Mouse (Mus musculus) embryonic fibroblast, embryonic 13.5 days (primary cell): ENCODE measurements around the gene Kif1bp. TPM values are rescaled to one million over a fixed set of nuclear protein-coding genes. Genes with fewer than 3 reads are reported as not detected.
"Not testable (repeated sequence)": the region's sequence is repeated elsewhere in the genome, so short reads cannot be mapped to it uniquely, and the experiment has no call there.

ENCODE experiments used
- H3K27ac ChIP-seq: 2 replicates; pipeline ENCODE4 v1.5.1; 2012; ENCODE audit warnings: low read length, control low read depth, inconsistent platforms; ENCODE audit not compliant: insufficient read depth
- H3K4me1 ChIP-seq: 2 replicates; pipeline ENCODE4 v1.6.1; 2011; ENCODE audit warnings: low read length; ENCODE audit not compliant: control insufficient read depth, insufficient read depth
- H3K4me3 ChIP-seq: 2 replicates; pipeline ENCODE4 v1.5.1; 2011; ENCODE audit warnings: mild to moderate bottlenecking, control low read depth, low read length; ENCODE audit not compliant: insufficient read depth
- CTCF ChIP-seq: IDR thresholded peaks from 2 replicates; pipeline ENCODE4 v1.5.1; 2011; ENCODE audit warnings: mild to moderate bottlenecking, control low read depth, low read length, moderate library complexity, borderline replicate concordance; ENCODE audit not compliant: insufficient read depth
- POLR2A ChIP-seq: IDR thresholded peaks from 2 replicates; pipeline ENCODE4 v1.6.1; 2011; ENCODE audit warnings: low read depth, mild to moderate bottlenecking, control low read depth, low read length, moderate library complexity
- polyA plus RNA-seq: library from polyadenylated mRNA; stranded (reverse); fragments of >200 nt; gene quantifications from 2 replicates; pipeline ENCODE4 v1.2.4, GENCODE M21; 2011; ENCODE audit warnings: low read depth; ENCODE audit not compliant: missing spikeins, insufficient read length

Gene Kif1bp
- polyA plus RNA-seq, 1 experiment, result 34.4 TPM

DNA sequence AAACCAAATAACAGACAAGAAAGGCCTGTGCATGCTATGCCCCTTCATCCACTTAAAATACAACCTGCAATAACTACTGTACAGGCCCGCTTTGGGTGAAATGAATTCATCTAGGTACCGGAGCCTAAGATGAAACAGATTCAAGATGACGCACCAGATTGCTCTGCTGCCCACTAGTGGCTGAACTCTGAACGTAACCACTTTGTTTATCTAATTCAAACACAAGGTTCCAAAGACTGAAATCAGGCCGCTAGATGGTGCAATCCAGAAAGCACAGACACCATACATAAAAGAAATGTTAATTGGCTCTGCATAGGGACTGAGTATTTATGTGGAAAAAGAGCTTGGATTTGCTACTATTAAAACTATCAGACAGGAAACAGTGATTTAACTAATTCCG lies 11.9 kb upstream of the Kif1bp start:
- TF ChIP-seq POLR2A (no peak), CTCF (peak; percentile 25; the same call in 1 of the 2 replicates)
- peaks cover 3% of the 10 kb centered on the region for H3K4me1 ChIP-seq
- H3K4me3 ChIP-seq, result no peak overlapping the region
- no peak overlapping the region for H3K27ac ChIP-seq

DNA sequence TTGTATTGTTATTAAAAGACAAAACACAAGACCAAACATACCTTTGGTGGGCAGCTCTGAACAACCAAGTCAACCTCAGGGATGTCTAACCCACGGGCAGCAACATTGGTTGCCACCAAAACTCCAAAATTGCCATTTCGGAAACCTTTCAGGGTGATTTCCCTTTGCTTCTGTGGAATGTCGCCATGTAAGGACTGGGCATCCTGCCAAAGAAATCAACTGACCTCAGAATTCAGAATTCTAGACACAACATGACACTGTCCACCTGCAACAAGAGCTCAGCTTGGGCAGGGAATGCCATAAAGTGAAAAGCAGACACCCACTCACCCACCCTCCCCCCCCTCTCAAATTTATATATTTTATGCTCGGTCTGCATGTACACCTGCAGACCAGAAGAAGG lies 10.4 kb upstream of the Kif1bp start:
- no peak overlapping the region for H3K27ac ChIP-seq
- TF ChIP-seq CTCF (no peak), POLR2A (no peak)
- H3K4me1 ChIP-seq, result peaks cover 3% of the 10 kb centered on the region
- no peak overlapping the region for H3K4me3 ChIP-seq

DNA sequence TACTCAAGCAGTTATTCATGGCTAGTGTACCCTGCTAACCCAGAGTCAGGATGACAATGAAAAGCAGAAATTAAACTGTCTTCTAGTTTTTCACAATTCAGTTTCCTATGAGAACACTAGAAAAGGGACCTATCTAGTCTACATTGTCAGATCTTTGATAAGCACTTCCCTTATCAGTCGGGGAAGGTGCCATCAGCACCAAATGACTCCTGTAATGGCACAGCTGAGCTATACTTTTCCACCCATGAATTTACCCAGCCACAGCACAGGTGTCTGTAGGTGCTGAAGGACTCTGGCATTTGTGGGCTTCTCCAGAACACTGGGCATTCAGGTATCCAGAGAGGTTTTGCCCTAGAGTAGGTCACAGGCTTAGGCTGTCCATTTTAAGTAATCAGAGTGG lies 5.0 kb upstream of the Kif1bp start:
- H3K4me3 ChIP-seq, result no peak overlapping the region
- TF ChIP-seq POLR2A (no peak), CTCF (no peak)
- H3K27ac ChIP-seq, result no peak overlapping the region
- H3K4me1 ChIP-seq, result no peaks in the 10 kb centered on the region

DNA sequence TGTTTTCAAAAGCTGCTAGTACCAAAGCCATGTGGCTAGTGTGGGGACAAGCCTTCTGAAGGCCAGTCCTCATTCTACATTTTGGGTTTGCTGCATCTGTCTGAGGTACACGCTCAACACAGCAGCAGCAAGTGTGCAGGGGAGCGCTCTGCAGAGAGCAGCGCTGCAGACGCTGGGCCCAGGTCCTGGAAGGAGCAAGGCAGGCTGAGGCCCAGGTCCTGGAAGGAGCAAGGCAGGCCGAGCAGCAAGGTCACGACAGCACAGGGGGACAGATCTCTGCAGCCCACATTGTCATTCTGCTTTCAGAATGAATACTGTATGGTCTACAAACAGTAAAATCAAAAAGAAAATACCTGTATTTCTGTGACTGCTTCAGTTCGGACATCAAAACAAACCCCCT lies 4.4 kb upstream of the Kif1bp start:
- Histone ChIP-seq H3K4me1 (no peaks in the 10 kb centered on the region), H3K4me3 (no peak overlapping the region), H3K27ac (no peak overlapping the region)
- no peak for TF ChIP-seq CTCF
- TF ChIP-seq POLR2A, result no peak

DNA sequence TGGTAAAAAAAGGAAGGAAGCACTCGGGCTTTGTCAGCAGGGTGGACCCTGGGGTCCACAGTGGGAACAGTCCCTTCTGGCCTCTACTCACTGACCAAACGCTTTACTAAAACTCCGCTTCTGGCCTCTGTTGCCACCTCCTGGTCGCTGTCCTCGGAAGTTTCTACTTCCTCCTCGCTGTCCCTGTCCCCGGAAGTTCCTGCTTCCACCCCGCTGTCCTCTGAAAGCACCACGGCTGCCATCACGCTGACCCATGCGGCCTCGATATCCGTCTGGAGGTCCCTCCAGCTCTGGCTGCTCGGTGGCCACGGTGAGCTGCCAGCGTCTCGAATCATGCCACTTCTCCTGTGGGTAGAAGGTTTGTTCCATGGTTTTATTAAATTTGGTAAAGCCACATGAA lies 4.0 kb upstream of the Kif1bp start:
- TF ChIP-seq POLR2A (no peak), CTCF (no peak)
- no peak overlapping the region for H3K4me3 ChIP-seq
- no peaks in the 10 kb centered on the region for H3K4me1 ChIP-seq
- H3K27ac ChIP-seq, result no peak overlapping the region

DNA sequence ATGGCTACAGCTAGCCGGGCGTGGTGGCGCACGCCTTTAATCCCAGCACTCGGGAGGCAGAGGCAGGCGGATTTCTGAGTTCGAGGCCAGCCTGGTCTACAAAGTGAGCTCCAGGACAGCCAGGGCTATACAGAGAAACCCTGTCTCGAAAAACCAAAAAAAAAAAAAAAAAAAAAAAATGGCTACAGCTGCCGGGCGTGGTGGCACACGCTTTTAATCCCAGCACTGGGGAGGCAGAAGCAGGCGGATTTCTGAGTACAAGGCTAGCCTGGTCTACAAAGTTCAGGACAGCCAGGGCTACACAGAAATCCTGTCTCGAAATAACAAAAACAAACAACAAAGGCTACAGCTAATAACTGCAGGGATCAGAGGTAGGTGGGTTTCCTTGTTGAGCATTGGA lies 872 bp upstream of the Kif1bp start:
- not testable (repeated sequence) for H3K4me1 ChIP-seq, H3K4me3 ChIP-seq, H3K27ac ChIP-seq

DNA sequence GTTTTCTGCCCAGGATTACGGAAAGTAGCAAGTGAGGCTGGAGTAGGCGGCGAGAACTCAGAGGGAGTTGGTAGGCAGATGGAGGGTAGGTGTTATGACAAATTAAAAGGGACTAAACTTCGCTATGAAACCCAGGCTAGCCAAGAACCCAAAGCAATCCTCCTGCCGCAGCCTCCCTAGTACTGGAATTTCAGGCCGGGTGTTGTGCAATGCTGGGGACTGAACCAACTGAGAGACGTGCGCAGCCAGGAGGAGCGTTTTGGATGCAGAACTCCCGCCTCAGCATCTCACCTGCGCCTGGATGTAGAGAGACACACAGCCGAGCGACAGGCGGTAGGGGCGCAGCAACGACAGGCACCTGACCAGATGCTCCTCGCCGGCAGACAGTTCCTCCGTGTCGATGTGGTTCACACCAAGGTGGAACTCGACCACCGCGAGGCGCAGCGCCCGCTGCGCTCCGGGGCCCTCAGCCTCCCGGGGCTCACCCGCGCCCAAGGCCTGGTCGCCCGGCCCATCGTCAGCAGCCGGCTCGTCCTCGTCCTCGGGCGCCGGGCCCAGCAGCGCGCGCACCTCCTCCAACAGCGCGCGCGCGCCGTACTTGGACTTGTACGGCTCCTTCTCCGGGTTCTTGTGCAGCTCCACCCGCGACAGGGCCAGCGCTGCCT lies 452 bp downstream of the Kif1bp start:
- TF ChIP-seq CTCF (no peak), POLR2A (no peak)
- Histone ChIP-seq H3K4me1 (peaks cover 4% of the 10 kb centered on the region; the same call in 1 of the 2 replicates), H3K27ac (no peak overlapping the region), H3K4me3 (peak overlapping the region; percentile 71)

DNA sequence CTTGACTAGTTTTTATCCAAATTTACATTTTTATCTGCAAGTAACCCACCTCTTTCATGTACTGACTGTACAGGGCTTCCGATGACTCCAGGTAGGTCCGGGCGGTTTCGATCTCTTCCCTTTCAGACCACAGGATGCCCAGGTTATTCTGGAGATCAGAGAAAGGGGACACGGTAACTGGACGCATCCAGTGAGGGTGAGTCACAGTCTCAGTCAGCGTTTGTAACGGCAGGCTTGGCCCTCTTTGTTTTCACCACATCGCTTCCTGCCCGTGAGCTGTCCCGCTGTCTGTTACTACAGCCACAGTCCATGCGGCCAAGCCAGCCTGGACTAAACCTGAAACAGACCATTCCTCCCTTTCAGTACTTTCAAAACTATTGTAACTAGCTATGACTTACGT lies 3.3 kb downstream of the Kif1bp start:
- no peak overlapping the region for H3K4me3 ChIP-seq
- H3K4me1 ChIP-seq, result peaks cover 4% of the 10 kb centered on the region; the same call in 1 of the 2 replicates
- no peak for TF ChIP-seq POLR2A
- no peak for TF ChIP-seq CTCF
- no peak overlapping the region for H3K27ac ChIP-seq

DNA sequence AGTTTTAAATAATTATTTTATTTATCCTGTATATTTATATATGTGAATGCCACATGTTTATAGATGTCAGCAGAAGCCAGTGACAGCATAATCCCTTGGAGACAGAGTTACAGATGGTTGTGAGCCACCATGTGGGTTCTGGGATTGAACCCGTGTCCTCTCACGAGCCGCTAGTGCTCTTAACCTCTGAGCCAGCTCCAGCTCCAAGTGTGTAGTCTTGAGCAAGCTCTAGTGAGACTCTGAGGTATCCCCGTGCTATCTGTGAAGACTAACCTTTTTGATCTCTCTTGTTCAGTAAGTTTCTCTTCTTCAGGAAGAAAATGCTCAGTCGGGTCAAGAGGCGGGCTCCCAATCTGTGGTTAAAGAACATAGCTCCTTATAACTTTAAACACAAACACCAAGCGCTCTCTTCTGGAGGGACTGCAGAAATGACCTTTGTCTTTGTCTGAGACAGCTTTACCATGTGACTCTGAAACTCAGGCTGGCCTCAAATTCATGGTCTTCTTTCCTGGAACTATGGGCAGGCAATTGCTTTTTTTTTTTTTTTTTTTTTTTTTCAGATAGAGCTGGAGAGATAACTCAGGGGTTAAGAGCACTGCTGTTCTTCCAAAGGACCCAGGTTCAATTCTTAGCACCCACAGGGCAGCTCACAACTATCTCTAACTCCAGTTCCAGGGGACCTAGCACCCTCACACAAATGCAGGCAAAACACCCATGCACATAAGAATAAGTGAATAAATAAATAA lies 8.0 kb downstream of the Kif1bp start:
- Histone ChIP-seq H3K4me3 (no peak overlapping the region), H3K27ac (no peak overlapping the region), H3K4me1 (no peaks in the 10 kb centered on the region)
- TF ChIP-seq POLR2A, result no peak

DNA sequence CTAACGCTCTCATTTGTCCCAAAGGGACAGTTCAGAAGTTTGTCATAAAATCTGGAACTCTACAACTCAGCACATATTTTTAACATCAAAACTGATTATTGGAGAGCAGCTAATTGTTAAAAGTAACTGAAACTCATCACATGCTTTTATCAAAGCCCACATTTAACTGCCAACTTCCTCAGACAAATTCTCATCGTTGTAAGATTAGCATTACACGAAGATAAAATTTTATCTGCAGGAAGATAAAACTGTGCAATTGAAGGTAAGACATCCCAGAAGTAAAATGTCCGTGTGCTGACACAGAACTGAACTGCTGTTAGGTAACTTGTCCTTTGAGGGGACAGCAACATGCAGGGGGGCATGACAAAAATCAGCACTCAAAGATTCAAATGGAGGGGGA lies 9.4 kb downstream of the Kif1bp start:
- Histone ChIP-seq H3K4me3 (no peak overlapping the region), H3K27ac (no peak overlapping the region), H3K4me1 (no peaks in the 10 kb centered on the region)
- no peak for TF ChIP-seq POLR2A
- TF ChIP-seq CTCF, result no peak
